Mouse (Mus musculus): ENCODE data around the gene Mgarp.
"Not testable (repeated sequence)": the region's sequence is repeated elsewhere in the genome, so short reads cannot be mapped to it uniquely, and the experiment has no call there.

Mgarp gene

DNA sequence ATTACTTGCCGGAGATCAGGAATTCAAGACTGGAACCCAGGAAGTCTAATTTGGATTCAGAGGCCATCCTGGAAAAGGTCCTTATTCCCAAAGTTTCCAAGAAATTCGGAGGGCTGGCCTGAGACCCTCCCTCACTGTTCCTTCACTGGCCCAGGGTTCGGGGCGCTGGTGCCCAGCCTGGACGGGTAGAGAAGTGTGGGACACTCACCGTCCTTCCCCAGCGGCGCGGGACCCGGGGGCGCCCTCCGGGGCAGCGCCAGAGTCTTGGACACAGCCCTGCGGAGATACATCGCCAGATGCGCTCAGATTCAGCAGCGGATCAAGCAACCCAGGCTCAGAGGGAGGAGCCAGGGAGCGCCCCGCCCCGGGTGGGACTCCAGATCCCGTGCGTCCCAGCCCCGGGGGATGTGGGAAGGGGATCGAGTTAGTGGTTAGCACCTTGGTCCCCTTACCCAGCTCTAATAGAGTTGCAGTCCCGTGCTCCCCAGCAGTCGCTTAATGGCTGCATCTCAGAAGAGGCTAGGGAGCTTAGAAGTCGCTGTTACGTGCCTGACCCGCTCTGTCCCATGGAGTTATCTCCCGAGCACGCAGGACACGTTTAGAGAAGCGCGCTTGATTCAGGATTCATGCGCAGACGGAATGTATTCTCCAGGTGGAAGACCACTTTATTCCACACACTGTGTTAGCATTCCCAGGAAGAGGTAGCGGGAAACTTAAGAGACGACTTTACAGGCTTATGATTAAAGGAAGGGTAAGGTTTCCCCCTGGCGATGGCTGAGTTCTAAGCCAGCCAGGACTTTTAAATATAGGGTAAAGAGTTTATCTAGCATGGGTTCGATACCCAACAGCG lies at the start of gene Mgarp:
Gene Mgarp, minus strand, starts transcription at position 520 of the 850 bp plus-strand sequence.
- DNase-seq = peak; percentile 49

DNA sequence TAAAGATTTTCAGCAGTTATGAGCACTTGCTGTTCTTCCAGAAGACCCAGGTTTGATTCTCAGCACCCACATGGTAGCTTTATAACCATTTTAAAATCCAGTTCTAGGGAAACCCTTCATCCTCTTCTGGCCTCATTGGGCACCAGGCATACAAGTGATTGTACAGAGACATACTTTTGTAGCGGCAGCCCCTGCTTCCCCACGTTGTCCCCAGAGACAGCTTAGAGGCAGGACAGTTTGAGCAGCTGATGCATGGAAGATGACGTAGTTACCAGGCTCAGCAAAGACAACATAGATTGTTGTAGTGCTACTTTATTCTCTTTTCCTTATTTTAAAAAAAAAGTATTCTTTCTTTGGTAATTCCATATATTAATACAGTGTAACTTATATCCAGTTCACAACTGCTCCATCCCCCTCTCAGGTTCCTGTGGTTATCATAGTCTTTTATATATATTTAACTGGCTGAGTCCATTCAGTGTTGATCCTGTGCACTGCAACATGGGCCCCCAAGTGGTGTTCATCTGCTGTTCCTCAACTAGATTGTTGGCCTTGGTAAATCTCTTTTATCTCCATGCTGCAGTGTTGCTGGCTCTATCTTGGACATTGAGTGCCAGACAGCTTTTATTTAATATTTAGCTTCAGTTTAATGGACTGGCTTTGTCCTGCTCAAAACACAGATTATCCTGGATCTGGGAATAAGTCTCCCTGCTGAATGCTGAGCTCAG lies 38.5 kb upstream of the Mgarp start:
- DNase-seq = no peak

DNA sequence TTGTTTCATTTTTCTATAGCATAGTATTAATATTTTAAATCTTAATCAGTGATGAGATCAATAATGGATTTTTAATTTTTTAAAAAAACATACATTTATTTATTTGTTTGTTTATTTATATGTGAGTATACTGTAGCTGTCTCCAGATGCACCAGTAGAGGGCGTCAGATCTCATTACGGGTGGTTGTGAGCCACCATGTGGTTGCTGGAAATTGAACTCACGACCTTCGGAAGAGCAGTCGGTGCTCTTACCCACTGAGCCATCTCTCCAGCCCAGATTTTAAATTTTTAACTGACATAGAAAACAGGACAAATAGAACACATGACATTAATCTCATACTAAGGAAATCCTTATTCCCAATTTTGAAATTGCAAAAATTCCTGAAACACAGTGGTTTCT lies 37.8 kb upstream of the Mgarp start:
- not testable (repeated sequence) for DNase-seq

DNA sequence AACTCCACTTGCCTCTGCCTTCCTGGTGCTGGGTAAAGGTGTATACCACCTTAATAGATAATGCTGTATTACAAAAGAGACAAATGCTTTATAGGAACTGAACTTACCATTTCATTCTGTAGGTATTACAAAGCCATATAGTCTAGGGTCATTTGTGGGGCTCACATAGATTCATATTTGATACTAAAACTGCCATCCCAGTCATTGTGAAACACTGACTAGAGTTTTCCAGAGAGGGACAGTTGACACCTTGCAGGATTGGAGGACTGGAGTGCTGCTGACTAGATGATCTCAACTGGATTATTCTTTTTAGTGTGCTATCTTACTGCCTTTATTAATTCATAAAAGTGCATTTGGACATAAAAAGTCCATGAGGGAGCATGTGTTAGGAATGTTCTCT lies 28.9 kb upstream of the Mgarp start:
- DNase-seq = no peak

DNA sequence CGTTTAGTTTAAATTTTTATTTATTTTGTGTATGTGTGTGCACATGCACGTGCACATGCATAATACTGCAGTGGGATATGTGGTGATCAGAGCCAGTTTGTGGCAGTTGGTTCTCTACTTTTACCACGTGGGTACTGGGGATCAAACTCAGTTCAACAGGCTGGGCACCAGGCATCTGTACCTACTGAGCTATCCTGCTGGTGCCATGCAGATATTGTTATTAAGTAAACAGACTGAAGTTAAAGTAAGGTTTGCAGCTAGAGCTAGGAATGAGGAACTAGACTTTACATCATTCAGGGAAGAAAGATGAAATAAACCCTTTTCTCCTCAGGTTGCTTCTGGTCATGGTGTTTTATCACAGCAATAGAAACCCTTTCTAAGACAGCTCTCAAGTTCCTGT lies 25.4 kb upstream of the Mgarp start:
- no peak for DNase-seq

DNA sequence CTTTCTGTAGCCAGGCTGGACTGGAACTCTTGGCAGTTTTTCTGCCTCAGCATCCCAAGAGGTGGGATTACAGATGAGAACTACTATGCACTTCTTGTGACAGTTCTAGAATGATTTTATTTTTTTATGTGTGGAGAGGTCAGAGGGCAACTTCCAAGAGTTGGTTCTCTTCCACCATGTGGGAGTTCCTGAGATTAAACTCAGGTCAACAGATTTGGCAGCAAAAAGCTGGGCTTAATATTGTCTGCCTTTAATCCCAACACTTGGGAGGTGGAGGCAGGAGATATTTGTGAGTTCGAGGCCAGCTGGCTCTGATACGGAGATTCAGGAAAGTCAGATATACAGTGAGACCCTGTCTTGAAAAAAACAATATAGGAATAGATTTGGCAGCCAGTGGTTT lies 21.4 kb upstream of the Mgarp start:
- DNase-seq = no peak

DNA sequence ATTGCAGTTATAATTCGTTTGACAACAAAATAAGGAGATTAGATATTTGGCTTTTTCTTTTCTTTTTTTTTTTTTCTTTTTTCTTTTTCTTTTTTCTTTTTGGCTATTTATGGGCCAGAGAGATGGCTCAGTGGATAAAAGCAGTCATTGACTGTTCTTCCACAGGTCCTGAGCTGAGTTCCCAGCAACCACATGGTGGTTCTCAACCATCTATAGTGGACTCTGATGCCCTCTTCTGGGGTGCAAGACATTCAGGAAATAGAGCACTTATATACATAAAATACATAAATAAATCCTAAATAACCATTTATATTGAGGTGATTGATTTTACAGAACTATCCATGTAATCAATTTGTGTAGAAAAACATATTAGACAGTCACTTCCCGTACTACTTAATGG lies 20.9 kb upstream of the Mgarp start:
- DNase-seq = no peak

DNA sequence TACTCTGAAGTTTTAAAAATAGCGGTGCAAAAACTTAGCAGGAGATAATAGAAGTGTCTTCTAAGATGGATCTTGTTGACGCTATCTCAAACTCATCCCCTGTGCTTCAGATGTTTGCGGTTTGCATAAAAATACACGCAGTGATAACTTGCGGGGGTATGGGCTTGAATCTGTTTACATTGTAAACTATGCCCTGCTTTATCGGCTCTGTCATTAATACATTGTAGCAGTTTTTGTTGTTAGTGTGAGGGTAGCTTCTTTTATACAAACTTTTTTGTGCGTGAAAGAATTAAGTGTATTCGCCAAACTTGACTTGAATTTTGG lies 20.6 kb upstream of the Mgarp start:
- no peak for DNase-seq

DNA sequence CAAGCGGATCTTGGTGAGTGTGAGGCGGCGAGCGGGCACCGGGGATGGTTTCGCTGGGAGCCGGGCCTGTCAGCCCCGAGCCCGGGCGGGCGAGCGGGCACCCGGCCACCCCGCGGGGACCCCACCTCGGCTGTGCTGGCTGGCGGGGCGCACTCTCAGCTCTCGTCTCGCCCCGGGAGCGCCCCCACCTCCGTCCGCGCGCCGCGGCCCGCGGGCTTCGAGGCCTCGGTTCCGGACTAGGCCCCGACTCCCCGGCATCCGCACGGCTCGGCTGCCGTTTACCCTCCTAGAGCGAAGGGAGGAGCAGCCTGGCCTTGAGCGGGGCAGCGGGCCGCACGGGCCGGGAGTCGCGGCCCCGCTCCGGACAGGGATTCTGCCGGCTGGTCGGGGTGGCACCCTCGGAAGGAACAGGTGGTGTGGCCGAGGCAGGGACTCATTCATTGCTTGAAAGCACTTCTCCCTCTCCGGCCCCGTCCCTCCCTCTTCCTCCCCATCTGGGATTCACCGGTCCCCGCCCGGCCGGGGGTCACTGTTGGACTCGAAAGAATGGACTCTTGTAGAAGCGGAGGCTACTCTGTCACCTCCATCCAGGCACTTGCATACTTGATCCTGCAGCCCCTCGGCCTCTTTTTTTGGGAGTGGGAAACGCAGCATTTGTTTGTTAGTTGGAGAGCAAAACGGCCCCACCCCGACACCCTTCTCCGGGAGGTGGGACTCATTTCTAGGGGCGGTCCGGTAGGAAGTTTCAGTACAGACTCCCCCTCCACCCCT lies 20.0 kb upstream of the Mgarp start:
- DNase-seq = peak; percentile 38

DNA sequence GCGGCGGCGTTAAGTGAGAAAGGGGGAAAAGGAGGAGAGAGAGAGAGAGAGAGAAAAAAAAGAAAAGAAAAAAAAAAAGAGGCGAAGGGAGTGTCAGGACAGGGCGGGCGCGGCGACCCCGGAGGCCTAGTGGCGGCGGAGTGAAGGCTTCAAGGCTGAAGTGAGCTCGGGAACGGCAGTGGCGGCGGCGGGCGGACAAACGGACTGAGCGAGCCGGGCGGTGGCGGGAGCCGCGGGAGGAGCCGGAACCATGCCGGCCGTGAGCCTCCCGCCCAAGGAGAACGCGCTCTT lies 19.5 kb upstream of the Mgarp start:
- DNase-seq = no peak

DNA sequence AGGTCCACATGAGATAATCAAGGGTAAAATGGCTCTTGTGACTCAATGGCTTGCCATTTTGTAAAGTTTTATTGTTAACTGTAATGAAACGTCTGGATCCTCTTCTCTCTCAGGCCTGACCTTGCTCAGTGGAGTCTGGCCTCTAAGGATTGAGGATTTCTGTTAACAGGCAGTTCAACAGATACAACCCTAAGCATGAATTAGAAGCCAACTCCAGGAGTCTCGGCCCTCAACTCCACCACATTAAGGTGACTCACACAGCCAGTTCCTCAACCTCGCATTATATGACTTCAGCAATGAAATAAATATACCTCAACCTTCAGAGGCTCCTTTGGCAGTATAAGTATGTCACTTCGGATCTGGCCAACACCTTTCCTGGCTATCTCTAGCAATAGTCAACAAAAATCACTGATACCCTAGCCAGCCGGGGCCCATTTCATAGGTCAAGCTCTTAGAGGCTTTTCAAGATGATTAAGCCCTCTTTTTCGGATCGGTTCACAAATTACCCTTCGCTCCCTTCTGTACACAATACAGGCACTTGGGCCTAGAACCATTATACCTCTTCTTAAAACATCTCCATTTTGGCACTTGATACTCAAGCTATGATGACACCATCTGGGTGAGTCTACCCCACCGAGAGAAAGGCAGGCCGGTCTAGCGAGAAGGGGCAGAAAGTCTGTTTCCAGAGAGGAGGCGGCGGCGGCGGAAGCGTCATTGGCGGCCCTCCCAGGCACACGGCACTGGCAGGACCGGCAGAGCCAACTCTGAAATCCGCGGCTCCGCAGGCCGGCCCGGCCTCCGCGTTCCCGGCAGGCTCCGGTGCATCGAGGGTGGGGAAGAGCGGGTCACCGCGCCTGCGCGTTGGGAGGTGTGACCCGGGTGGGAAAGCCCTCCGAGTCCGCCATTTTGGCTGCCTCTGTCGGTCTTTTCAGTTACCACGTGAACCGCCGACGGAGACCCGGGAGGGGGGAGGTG lies 18.8 kb upstream of the Mgarp start, which contains the start of gene Naa15:
Gene Naa15, plus strand, starts transcription at position 51 of the 975 bp plus-strand sequence.
- peak; percentile 94 for DNase-seq

DNA sequence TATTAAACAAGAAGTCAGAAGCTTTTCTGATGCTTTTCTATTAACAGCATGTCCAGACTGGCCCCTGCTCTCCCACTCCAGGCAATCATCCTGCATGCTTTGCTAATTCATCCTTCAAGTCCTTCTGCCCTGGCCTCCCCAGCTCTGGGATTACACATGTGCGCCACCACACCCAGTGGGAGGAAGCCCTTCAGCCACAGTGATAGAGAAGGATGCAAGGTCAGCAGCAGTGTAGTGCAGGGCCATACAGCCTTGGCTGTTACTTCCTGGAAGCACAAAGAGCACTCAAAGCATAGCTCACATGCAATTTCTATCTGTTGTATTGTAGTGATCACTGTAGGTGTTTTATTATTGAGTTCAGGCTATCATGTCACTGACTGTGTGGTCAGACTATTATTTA lies 16.7 kb upstream of the Mgarp start:
- DNase-seq = no peak

DNA sequence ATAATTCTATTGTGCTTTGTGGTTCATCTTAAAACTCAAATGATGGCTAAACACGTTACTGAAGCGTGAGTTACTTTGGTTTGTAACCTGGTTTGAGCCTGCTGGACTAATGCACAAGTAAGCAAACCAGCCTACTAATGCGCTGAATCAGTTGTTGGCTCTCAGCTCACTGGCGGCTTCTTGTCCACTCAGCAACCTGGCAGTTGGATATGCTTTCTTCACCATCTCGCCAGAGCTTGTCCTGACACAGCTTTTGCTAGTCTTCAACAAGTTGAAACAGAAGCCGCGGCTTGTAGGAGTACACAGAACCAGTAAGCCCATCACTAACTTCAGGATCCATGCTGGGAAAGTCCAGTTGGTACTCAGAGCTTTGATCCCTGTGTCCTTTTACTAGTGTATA lies 15.9 kb upstream of the Mgarp start:
- DNase-seq = peak; percentile 61

DNA sequence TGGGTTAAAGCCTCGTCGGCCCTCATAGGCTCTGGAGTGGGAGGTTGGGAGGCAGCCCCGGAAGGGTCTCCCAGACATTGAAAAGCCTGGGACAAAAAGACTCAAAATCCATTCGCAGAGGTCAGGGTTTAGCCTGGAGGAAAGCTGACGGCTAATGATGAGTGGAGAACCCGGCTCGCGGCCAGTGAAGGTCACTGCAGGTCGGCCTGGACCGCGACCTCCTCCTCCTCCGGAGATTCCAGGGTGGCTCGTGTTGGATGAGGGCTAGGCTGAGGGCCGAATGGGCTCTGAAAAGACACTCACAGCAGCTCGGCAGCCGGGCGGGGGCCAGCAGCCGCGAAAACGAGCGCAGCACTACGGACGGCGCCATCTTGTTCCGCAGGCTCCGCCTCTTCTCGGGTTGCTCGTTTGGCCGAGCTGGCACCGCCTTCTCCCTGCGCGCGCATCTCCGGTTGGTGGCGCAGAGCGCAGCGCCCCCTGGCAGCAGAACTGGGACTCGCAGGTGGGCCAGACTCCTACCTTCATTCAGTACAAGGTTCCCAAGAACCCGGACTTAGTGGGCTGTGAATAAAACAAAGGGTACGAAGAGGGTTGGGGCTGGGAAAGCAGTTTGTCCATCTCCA lies 12.1 kb upstream of the Mgarp start, which contains the start of gene Ndufc1:
Gene Ndufc1, minus strand, starts transcription at position 428 of the 623 bp plus-strand sequence.
- DNase-seq = peak; percentile 91

DNA sequence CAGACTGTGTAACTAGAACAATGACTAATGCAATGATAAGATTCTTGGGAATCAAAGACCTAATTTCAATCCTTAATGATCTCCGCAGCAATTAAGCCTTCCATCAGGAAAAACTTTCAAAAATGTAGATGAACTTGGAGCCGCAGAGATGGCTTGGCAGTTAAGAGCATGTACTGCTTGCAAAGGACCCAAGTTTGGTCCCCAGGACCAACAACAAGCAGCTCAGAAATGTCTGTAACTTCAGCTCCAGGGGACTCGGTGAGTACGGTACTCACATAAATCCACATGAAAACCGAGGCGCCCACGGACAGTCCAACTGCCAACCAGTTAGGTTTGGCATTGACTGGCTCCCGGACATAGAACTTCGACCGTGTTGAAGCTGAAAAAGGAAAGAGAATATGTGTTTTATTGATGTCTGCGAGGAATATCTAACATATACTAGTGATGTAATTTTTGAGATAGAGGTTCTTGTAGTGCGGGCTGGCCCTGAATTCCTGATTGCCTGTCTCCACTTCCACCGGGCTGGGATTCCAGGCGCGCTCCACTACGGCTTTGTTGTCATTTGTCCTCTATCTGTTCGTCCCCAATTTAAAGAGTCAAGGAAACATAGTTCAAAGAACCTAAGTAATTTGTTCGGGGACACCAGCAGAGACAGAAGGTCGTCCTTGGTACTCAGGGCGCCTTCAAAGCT lies 11.5 kb upstream of the Mgarp start:
- DNase-seq = no peak

DNA sequence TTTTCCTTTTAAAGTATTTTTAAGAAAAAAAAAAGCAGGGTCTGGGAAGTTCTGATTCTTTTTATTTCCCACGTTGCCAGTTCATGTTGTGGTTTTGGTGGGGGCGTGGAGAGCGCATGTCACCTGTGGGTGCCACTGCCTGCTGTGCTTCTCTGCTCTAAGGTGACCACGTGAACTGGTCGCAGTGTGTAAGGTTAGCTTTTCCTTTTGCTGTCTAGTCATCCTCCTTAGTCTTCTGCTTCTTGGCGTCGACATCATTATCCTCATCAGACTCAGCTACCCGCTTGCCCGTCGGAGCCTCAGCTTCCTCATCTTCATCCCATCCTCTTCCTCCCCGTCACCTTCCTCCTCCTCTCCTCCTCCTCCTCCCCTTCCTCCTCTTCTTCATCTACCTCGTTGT lies 6.1 kb upstream of the Mgarp start:
- DNase-seq = no peak

DNA sequence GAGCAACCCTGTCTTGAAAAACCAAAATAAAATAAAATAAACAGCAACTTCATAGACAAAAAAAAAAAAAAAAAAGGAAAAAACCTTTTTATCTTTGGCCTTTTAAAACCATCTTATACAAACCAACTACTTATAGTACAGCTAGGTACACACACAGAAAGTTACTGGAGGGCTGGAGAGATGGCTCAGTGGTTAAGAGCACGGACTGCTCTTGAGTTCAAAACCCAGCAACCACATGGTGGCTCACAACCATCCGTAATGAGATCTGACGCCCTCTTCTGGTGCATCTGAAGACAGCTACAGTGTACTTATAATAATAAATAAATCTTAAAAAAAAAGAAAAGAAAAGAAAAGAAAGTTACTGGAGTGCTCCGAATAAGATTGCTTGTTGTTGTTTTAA lies 5.5 kb upstream of the Mgarp start:
- DNase-seq = not testable (repeated sequence)

DNA sequence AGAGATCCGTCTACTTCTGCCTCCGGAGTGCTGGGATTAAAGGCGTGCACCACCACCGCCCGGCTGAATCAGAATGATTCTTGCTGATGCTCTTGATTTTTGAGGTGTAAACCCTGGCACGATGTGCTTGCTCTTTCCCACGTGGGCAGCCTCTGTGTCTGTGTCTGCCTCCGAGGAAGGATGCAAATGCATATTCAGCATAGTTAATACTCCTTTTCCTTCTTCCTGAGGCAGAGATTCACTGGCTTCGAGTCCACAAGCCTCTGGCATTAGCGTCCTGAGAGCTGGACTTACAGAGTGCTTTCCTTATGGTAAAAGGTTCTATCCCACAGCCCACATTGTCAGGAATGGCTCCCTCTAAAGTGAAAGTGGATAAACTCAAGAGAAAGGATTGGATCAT lies 4.1 kb upstream of the Mgarp start:
- DNase-seq = no peak

DNA sequence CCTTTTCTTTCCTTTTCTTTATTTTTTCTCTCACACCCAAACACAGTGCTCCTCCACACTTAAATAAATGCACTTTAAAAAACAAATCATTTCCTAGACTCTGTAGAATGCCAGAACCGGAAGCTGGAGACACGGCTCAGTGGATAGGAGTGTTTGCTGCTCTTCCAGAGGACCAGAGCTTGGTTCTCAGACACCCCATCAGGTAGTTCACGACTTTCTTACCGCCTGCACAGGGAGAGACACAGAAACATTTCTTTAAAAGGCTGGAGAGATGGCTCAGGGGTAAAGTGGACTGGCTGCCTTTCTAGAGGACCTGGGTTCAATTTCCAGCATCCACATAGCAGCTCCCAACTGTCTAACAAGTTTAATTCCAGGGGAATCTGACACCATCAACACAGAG lies 3.0 kb upstream of the Mgarp start:
- no peak for DNase-seq

DNA sequence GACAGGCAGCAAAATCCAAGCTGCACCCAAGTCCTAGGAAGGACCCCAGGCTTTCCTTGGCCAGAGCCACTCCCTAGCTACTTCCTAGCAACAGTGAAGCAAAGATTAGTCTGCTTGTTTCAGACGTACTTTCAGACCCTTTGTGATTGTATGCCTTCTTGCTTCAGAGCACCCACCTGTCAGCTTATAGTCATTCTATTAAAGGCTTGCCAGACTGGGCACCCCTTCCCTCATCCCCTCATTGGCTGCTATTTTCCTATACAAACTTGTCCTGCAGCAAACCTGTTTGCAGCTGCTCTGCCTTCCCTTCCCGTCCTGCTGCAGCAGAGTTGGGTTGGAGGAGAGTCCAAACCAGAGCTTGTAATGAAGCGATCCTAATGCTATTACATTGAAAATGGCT lies 2.1 kb upstream of the Mgarp start:
- no peak for DNase-seq

DNA sequence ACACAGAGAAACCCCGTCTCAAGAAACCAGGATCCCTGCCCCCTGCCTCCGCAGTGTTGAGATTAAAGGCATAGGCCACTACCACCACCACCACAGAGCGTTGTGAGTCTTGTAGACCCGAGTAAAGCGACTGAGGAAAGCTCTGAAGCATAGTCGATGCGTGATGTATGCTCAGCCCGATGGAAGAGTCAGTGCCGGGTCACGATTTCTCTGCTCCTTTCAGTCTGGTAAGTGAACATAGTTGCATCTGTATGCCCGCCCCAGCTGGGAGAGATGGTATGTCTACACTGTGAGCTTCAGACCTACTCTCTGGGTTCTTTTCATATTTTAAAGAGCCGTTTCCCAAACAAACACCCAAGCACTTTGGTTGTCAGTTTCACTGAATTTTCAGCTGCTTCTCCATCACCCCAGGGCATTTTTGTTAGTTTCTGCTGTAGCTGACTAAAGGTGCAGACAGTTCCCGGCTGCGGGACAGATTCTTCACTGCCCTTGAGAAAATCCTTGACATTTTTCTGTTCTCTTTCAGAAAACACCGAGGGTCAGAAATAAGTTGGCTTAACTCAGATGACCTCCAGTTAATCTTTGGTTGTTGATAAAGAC lies 1.3 kb upstream of the Mgarp start:
- DNase-seq = no peak
